Mouse (Mus musculus): ENCODE measurements around the gene Tarsl2. TPM values are rescaled to one million over a fixed set of nuclear protein-coding genes. Genes with fewer than 3 reads are reported as not detected.

Gene Tarsl2
- 4.8 TPM for polyA plus RNA-seq (2014; fragmentation: Illumina TruSeq; extraction: RNeasy Lipid Tissue Mini Kit (QIAGEN cat#74804); ENCODE audit: low read depth, low replicate concordance)

GRCm38 (mm10) chr7:65644643-65645351 lies at the start of gene Tarsl2:
TSS of gene Tarsl2 (plus strand) at chr7:65644898.

GRCm38 (mm10) chr7:65690869-65691268 lies 46.2 kb downstream of the Tarsl2 start, which contains the start of gene Tm2d3:
TSS of gene Tm2d3 (plus strand) at chr7:65691169.

Other genes with a start within 250 kb of the Tarsl2 start
- gene Tjp1, start 117.1 kb upstream of the Tarsl2 start, polyA plus RNA-seq (2014; fragmentation: Illumina TruSeq; extraction: RNeasy Lipid Tissue Mini Kit (QIAGEN cat#74804); ENCODE audit: low read depth, low replicate concordance), result 47.6 TPM
- 48.4 TPM for gene Tm2d3, start 46.3 kb downstream of the Tarsl2 start, polyA plus RNA-seq (2014; fragmentation: Illumina TruSeq; extraction: RNeasy Lipid Tissue Mini Kit (QIAGEN cat#74804); ENCODE audit: low read depth, low replicate concordance)
- gene Pcsk6, start 216.8 kb downstream of the Tarsl2 start, polyA plus RNA-seq (2014; fragmentation: Illumina TruSeq; extraction: RNeasy Lipid Tissue Mini Kit (QIAGEN cat#74804); ENCODE audit: low read depth, low replicate concordance), result 25.6 TPM

Measured in adipose tissue, adult 10 weeks (tissue).